Mouse (Mus musculus) heart, adult 18-20 months (tissue): ENCODE data around the gene Vmn1r4. TPM values are rescaled to one million over a fixed set of nuclear protein-coding genes. Genes with fewer than 3 reads are reported as not detected.

Experiments used
- DNase-seq, 2 experiments: peaks; one replicate each; pipeline ENCODE4 v3.0.0; 2021 to 2022; ENCODE audit warnings: mixed read lengths in 1 of 2
- long read RNA-seq, 2 experiments: library from polyadenylated mRNA; stranded (forward); transcript quantifications; one replicate each; pipeline ENCODE4 v2.0.0; 2021
- total RNA-seq, 2 experiments: library from RNA; stranded (reverse); gene quantifications; 2 replicates each; pipeline ENCODE4 v1.2.3; 2021

Gene Vmn1r4
- under 1 TPM in 1 of 2 experiments, not detected in 1; 0.18 TPM for total RNA-seq
- long read RNA-seq, experiment 1, partial matches to known transcripts, result 0 of 2 reads
- long read RNA-seq, experiment 1, other reads (novel, unspliced or antisense), result 2 of 2 reads
- long read RNA-seq, experiment 2, result 0 reads

DNA sequence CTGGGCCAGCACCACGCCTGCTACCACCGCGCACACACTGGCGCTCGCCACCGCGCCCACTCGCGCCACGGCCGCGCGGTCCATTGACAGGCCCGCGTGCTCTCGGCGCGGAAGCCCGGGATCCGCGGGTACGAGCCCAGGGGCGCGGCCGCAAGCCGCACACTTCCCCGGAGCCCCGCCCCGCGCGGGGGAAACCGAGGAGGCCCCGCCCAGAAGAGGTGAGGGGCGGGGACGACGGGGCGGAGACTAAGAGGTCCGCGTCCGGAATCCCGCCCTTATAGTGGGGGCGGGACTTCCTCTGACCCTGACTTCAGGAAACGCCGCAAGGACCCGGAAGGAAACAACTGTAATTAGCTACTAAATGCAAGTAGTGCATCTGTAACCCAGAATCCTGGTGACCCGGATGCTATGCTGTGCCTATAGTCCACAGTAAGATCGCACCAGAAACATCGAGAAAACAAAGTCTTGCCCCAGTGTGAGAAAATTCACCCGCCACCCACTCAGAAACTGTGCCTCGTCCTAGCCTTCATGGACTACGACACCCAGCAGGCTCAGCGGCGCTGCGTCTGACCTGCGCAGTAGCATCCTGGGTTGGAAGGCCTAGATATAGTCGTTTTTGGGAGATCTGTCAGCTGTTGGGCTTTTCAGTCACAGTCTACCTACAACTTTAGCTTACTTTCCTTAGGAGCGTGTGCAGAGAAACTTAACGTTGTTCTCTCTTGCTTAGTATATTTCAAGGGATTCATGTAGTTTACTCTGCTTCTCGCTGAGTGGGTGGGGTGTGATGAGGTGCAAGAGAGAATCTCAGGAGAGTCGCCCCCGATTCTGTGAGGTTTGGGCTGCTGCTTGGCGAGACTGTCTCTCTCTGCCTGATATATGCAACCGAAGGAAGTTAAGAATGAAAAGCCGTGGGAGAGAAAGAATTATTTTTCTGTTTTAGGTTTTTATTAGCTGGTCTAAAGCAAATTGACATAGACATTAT lies at the start of gene Vmn1r4, which contains the start of gene Nt5c3:
Gene Vmn1r4 (plus strand): TSS at position 290 of the 982 bp plus-strand sequence.
Gene Nt5c3 (minus strand): TSS at position 207 of the 982 bp plus-strand sequence.
- DNase-seq, result peak; percentile 95 to 96

DNA sequence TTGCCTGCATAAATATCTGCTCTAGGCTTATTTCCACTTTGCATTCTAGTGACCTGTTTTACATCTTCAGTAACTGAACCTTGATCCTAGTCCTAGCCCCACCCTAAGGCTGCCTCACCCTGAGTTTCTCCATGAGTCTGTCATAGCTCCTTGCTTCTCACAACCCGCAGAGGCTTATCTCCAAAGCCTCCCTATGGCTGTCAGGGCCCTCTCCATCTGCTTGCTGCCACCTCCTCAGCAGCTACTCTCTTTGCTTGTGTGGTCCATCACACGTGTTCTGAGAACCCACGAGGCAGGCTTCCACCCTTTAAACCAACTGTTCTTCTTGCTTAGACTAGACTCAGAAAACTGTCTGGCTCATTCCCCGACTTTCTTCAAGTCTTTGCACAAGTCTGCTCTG lies 46.9 kb upstream of the Vmn1r4 start:
- no peak for DNase-seq

DNA sequence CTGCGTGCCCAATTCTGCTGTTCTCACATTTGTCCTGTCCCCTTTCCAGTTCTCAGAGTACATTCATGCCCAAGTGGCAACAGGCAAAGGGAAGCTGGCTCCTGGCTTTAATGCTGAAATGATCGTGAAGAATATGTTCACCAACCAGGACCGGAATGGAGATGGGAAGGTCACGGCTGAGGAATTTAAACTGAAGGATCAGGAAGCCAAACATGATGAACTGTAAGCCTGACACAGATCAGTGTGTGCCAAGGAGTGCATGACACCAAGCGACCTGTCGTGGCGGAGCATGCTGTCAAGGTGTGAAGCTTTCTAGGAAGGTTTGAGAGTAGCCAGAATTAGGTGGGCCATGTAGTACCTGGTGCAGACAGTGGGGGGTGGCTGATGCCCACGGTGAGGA lies 45.8 kb upstream of the Vmn1r4 start:
- no peak for DNase-seq

DNA sequence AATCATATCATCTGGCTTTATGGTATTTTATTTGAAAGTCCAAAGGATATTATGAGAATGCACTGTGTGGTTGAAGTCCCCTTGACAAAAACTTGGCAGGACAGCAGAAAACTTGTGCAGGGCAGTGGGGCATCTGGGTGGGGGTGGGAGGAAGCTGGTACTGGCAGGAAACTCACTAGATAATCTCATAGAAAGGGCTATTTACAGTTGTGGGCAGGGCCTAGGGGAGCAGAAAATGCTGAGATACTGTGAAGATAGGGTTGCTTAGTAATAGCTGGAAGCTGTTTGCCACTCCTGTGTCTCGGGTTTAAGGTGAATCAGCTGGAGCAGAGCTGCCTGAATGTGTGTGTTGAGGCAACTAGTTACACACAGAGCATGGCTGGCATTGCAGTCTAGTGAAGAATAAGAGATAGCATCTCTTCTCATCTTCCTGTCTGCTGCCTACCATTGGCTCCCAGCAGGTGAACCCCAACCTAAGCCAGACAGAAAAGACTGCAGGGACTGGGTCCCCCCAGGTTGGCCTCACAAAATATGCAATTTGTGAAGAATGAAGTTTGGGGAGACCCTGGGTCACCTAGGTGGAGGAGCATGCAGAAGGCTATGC lies 44.4 kb upstream of the Vmn1r4 start:
- no peak for DNase-seq

DNA sequence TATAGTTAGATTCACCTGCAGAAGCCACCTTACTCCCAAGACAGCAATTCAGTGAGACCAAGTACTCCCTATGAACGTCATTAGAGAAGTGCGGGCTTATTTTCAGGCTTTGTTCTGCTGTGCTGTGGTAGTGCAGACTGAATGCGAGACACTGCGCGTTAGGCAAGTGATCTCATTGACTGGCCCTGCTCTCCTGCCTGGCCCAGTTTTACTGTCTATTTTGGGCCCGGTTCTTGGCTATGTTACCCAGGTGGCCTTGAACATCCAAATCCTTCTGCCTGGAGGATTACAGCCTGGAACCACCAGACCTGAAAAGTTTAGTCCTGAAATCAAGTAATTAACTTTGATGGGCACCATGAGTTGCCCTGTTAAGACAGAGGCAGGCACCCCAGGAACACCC lies 35.3 kb upstream of the Vmn1r4 start:
- DNase-seq, result peak; percentile 49 to 55

DNA sequence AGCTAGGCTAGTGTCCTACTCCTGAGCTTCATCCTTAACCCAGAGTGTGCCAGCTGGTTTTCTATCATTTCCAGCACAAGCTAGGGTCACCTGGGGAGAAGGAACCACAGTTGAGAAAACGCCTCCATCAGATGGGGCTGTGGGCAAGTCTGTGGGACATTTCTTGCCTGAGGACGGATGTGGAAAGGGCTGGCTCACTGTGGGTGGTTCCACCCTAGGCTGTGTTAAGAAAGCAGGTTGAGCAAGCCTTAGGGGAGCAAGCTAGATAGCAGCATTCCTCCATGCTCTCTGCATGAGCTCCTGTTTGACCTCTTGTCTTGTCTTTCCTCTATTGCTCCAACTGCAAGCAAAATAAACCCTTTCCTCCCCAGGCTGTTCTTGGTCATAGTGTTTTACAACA lies 33.1 kb upstream of the Vmn1r4 start:
- DNase-seq, result no peak

DNA sequence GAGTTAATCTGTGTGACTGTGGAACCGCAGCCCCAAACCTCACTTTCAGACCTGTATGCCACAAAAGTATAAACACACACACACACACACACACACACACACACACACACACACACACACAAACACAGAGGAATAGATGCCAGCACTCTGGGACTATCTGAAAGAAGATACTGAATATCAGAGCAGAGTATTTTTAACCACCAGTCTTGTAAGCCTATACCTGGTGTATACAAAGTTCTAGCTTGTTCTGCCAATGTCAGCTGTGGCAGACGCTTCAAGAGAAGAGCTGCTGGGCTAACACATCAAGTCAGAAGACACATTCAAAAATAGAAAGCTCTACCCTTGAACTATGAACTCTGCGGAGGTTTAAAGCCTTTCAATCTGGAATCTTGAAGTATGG lies 24.2 kb upstream of the Vmn1r4 start:
- peak; percentile 58 to 63 for DNase-seq

DNA sequence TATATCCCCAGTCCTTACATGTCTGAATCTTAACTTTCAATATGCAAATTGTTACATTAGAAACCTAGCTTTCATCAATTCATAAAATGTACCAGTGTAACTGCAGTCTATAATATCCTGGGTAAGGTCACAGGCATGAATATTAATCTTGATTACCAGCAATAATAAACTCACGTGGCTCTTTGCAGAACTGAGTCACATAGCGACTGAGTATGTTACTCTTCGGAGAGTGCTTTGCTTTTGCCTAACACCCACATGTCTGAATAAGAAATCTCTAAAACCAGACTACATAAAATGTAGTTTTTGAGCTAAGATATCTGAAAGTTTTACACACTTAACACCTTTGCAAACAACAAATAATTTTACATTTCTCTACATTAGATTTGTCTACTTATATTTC lies 22.5 kb upstream of the Vmn1r4 start:
- no peak for DNase-seq

DNA sequence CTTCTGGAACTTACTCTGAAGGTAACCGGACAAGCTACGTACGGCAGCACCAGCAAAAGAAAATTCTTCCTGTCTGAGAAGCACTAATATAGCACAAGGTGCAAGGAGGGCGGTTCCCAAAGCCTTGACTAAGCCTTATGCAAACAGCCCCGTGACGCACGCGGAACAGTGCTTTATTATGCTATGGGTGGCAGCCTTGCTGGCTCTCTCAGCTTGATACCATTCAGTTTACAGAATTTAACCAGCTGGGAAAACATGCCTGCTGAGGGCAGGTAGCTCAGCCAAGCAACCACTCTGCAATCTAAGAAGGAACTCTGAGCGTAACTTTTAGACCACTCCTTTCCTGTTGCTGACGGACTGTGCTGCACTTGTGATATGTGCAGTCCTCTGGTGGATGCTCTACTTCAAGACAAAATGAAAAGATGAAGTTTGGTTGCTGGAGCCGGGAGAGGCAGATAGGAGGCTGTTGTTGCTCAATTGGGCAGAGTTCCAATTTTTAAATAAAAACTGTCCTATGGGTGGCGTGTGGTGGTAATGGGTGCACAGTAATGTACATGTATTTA lies 21.9 kb upstream of the Vmn1r4 start:
- DNase-seq, result peak; percentile 85

DNA sequence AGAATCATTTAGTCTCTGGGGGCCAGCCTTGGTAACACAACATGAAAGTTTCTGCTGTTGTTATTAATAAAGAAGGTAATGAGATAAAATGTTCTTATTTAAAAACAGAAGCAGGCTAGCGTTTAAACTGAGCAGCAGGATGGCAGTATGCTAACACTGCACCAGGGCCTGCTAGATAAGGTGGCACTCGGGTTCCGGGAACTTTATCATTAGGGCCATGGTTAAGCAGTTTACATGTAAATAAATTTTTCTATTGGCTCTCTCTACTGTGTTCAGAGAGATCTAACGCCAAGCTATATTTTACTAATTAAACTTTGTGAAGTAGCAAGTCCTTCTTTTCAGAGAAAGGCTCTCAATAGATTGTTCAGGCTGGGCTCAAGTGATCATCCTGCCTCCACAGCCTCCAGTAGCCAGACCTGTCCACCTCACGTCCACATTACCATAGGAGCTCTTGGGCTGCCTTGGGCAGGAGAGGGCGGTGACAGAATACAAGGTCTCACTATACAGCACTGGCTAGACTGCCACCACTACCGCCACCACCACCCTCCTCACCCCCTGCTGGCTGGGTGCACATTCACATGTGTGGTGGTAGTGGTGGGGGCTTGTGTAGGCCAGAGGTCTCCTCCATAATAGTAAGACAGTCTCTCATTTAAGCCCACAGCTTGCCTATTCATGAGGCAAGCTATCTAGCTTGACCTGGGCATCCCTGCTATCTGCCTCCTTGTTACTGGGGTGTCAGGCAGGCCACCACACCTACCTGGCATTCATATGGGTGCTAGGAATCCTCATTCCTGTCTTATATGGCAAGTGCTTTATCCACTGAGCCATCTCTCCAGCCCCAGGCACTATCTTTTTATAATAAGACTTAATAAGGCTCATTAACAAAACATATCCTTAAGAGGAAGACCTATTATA lies 21.0 kb upstream of the Vmn1r4 start:
- DNase-seq, result no peak

DNA sequence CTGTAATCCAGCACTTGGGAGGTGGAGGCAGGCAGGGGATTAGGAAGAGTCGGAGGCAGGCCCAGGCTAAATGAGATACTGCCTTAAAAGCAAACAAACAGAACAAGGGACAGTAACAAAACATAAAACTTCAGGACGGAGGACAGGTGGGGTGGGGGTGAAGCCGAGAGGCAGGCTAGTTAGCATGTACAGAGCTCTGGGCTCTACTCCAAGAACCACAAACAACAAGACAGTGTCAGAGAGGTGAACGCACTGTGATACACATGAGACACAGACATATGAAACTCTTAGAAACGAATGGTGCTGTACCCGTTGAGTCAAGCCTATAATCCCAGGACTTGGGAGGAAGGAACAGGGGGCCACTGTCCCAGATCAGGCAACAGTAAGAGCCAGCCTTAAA lies 20.0 kb upstream of the Vmn1r4 start:
- DNase-seq, result no peak

DNA sequence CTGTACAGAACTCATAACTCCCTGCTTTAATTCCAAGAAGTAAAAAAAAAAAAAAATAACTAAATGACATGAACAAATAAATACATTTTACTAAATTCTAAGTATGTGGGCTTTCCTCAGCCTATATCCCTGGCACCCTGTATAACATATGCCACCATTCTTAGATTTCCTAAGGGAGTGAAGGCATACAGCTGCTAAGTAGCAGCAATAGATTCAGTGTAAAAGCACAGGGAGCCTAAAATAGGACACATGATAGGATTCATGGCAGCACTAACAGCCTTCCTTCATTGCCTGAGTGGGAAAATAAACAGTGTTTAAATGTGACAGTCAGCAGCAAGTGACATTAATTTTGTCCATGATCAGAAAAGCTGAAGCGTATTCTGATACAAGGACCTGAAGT lies 19.5 kb upstream of the Vmn1r4 start:
- DNase-seq, result no peak

DNA sequence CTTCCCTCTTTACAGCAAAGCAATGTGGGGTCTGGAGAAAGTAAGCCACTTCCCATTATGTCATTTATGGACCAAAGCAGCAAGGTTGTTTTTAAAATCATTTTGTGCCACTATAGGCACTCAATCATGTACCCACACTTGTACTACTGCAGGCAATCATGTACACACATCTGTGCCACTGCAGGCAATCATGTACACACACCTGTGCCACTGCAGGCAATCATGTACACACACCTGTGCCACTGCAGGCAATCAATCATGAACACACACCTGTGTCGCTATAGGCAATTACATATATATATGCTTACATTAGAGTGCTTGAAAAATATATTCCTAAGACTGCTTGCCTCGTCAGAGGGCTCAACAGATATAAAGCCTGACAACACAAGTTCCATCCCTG lies 18.8 kb upstream of the Vmn1r4 start:
- DNase-seq, result no peak

DNA sequence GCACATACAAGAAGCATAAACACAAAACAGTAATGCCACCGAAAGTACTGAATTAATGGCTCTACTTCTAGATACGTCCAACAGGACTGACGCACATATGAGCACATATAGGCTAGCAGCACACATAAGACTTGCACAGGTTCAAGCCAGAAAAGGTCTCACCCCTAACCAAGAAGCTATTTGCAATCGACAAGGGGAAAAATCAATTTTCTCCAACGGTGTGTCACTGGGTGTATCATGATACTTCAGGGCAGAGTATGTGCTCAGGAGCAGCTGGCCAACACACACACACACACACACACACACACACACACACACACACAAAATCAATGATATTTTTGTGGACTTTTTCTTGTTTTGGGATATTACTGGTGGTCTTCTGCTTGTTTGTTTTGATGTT lies 18.3 kb upstream of the Vmn1r4 start:
- DNase-seq, result no peak

DNA sequence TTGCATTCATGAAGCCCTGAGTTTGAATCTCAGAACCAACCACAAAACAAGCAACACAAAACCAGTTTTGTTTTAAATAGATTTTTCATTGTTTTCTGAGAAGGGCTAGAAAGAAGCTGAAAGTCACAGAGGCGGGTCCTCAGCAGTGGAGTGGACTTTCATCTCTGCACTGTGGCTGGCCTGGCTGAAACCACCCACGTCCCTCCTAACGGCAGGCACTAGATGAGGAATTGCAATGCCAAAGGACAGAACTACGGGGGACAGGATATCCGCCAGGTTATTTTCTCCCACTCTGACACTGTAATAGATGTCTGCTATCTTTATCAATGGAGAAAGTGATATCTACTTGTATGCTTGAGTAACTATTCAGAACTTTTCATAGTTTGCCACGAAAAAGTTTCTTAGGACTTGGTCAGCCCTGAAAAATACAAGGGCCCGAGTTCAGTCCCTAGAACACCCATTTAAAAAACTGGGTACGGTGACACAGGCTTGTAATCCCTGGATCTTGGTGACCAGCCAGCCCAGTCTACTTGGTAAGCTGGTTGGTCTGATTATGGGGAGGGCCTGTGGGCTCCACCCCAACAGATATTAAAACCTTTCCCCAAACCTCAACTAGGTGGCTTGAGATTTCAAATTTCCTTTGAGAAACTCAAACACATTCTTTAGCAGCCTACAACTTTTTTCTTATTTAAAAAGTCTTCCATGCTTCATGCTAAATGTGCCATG lies 17.5 kb upstream of the Vmn1r4 start:
- DNase-seq, result no peak

DNA sequence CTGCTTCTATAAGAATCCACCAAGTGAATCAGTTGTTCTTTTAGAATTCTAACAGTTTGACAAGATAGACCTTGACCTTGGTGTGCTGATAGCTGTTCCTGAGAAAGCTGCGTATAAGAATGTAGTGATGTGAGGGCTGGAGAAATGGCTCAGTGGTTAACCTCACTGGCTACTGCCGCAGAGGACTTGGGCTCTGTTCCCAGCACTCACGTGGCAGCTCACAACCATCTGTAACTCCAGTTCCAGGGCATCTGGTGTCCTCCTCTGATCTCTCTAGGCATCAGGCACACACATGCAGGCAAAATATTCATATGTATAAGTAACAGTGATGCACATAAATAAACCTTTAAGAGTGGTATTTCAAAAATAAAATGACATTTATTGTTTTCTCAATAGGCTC lies 15.8 kb upstream of the Vmn1r4 start:
- no peak for DNase-seq

DNA sequence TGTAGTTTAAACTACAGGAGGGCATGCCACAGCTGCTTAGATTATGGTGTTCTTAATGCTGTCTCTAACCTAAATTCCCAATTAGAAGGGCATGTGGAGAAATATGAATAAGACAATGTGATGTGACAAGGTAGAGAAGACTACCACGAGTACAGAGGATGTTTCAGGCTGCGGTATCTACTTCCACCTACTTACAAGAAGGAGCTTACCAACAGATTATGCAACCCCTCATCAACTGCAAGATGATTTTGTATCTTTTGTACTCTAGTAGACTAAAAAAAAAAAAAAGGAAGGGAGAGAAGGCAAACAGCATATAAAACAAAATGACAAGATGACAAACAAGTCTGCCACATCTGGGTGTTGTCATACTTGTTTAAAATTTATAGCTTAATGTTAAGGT lies 15.4 kb upstream of the Vmn1r4 start:
- no peak for DNase-seq

DNA sequence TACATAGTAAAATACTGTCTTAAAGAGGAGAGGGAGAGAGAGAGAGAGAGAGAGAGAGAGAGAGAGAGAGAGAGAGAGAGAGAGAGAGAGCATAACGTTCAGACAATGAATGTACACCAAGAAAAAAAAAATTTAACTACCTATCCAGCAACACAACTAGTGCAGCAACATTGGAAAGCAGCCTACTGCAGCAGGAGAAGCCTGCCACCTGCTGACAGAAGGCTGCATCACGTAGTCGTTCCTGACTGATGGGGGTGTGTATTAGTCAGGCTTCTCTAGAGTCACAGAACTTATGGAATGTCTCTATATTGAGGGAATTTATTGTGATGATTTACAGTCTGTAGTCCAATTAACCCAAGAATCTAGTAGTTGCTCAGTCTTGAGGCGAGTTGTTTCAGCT lies 14.9 kb upstream of the Vmn1r4 start:
- peak; percentile 69 to 81 for DNase-seq

DNA sequence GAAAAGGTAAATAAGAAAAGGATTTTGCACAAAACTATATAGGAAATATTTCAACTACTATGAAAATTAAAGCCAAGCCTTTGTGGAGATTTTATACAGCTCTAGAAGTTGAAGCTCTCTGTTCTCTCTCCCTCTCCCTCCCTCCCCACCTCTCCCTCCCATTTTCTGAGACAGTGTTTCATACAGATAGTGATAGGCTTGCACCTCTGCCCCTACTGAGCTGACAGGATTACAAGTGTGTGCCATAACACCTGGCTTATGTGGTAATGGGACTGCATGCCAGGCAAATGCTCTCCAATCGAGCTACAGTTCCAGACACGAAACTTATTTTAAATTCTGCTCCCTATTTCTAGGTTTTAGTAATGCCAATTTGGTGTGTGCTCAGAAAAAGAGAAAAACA lies 12.9 kb upstream of the Vmn1r4 start:
- no peak for DNase-seq

DNA sequence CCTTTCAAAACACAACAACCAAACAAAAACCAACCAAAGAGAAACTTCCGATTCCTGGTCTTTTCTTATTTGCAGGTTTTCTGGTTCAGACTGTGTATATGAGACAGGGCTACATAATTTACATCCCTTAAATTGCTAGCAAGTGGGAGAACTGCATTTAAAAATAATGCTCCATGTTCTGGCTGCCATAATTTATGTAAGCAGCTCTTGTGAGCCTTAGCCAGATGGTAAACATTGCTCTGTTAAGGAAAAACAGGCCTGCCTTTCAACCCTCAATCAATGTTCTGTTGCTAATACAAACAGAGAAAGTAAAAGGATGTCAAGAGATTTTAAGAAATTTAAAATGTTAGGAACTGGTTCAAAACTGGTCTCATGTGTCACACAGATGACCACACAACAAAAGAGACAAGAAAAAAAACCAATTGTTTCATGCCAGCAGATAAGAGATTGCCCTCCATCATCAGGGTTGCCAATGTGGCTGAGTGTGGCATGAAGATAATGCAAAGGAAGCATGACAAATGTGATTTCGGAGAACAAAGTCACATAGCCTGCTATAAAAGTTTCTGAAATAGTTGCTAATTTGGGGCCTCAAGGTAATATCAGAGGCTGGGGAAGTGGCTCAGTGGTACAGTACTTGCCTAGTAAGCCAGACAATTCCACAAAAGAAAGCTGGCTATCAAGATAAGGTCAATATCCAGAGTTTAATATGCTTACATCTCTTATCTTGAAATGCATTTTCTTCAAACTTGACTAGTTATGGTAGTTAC lies 10.5 kb upstream of the Vmn1r4 start:
- no peak for DNase-seq
